Mouse (Mus musculus): Measurements from ENCODE around the gene Kif24.

The Kif24 gene

DNA sequence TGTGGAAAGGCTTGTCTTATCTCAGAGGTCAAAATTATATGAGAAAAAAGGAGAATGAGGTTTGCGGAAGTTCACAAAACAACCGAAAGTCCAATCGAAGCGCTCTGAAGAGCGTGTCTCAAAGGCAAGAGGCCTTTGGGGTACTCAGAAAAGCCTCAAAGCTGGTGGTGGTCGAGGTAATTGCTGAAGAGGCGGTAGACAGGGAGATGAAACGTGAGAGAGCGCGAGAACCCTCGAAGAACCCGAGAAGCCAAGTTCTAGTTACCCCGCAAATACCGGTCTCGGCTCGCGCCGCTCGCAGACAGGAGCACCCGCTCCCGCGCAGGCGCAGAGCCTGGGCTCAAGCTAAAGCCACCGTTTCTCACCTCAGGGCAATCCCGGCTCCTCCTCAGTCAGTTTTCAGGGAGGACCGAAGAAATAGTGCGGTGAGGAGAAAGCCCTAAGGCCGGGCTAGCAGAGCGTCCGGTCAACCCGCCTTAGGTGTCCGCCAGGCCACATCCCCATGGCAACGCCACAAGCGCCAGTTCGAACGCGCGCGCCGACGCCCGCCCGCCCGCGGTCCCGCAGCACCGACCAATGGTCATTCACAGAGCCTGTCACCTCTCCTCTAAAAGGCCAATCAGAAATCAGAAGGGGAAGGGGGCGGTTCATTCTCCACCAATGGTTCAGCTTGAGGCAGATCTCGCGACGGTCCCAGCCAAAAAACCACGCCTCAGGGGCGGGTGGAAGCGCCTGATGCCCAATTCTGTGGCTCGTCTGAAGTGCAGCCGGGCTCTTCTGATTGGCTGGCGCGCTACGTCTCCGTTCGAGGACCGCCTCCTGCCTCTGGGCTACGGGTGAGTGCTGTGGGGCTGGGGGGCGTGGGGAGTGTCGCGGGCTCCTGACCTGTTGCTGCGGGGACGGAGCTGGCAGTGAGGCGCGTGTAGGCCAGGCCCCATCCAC, at the start of gene Kif24, which contains the start of gene Nudt2:
Gene Kif24 (minus strand): TSS at position 543 of the 942 bp plus-strand sequence.
Gene Nudt2 (plus strand): TSS at position 807 of the 942 bp plus-strand sequence.
- peak; percentile 92 to 97 for DNase-seq (ENCODE audit: low spot score in 2 of 2)

GRCm38 (mm10) chr4:41513714-41514113, 49.0 kb upstream of the Kif24 start:
- no peak for DNase-seq (ENCODE audit: low spot score in 2 of 2)

DNA sequence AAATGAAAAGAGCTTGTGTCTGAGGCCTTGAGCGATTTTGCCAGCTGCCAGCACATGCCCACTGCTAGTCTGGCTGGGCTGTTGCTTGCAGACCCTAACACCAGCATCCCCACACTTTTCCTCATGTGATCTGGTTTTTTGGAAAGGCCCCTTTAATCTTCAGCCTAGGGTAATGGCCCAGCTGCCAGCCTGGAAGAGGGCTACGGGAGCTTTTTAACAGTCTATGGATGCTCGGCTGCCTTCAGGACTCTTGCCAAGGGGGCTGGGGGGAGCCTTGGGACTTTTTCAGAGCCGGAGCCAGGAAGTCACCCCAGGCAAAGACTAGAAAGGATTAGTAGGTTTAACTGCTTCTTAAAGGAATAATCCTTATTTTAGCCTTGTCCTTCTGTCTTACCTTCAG, 48.6 kb upstream of the Kif24 start:
- peak in 1 of 2 experiments; percentile 54 for DNase-seq (ENCODE audit: low spot score in 2 of 2)

GRCm38 (mm10) chr4:41507998-41508397, 43.3 kb upstream of the Kif24 start:
- DNase-seq (ENCODE audit: low spot score in 2 of 2): no peak

DNA sequence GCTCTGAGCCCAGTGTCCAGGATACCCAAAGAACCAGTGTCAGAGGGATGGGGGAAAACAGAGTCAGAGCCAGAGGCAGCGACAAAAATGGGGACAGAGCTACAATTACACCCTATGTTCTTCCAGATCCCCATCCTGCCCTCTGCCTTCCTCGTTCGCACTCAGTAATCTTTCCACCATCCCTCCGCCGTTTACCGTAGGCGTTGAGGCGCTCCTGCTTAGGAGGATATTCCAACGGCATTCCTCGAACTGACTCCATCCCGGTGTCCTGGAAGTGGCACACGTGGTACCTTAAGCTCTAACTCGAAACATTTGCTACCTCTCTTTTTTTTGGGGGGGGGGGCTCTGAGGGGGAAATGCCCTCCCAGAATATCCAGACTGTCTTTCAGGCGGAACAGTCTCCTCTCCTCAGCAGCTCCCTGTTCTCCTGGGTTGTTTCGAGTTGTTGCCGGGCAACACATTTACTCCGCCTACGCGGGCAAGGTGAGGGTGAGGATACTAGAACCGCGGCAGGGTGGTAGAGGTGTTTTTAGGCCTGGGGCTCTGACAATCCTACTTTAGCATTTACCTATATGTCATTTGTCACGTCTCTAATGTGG, 42.7 kb upstream of the Kif24 start:
- no peak for DNase-seq (ENCODE audit: low spot score in 2 of 2)

GRCm38 (mm10) chr4:41506906-41507305, 42.2 kb upstream of the Kif24 start:
- DNase-seq (ENCODE audit: low spot score in 2 of 2): peak; percentile 72 to 85

DNA sequence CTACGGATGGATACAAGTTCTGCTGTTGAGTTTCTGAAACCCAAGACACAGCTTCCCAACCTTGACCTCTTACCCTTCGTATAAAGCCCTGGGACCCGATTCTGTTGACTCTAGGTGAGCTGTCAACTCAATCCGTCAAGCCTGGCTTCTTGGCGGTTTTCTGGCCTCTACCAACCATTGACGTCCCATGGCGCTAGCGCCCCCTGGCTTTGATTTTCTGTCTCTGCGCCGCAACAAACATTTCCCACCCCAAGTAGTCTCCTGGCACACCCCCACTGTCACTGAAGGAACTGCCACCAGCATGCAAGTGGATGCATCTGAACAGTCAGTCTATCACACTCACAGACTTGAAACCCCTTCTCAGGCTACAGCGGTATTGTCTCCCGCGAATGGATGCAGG, 41.5 kb upstream of the Kif24 start:
- peak in 1 of 2 experiments; percentile 65 for DNase-seq (ENCODE audit: low spot score in 2 of 2)

- DNase-seq (ENCODE audit: low spot score in 2 of 2): no peak
These were observed 40.5 kb upstream of the Kif24 start for GRCm38 (mm10) chr4:41505131-41505551.

- DNase-seq (ENCODE audit: low spot score in 2 of 2): no peak
These were observed 39.6 kb upstream of the Kif24 start for GRCm38 (mm10) chr4:41504325-41504724.

DNA sequence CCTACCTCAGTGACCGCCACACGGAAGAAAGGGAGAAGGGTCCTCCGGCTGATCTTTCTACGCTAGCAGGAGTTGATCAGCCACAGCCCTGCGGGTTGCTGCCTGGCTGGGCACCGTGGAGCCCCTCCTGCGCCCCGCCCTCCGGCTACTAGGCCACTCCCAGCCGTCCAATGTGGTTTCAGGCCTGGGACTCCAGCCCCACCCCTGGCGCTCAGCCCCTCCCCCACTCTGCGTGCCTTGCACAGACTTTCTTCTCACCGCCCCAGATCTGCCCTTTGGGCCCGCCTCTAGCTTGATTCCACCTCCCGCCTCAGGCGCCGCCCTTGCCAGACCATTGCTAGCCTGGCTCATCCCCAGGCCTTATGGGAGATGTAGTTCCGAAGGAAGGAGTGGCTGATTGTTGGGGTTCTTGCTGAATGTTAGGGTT, 38.3 kb upstream of the Kif24 start, which contains the start of gene AI464131:
Gene AI464131 (minus strand): TSS at position 91 of the 427 bp plus-strand sequence.
- peak; percentile 95 to 97 for DNase-seq (ENCODE audit: low spot score in 2 of 2)

- DNase-seq (ENCODE audit: low spot score in 2 of 2): no peak
These were observed 37.7 kb upstream of the Kif24 start for GRCm38 (mm10) chr4:41502171-41502940.

DNA sequence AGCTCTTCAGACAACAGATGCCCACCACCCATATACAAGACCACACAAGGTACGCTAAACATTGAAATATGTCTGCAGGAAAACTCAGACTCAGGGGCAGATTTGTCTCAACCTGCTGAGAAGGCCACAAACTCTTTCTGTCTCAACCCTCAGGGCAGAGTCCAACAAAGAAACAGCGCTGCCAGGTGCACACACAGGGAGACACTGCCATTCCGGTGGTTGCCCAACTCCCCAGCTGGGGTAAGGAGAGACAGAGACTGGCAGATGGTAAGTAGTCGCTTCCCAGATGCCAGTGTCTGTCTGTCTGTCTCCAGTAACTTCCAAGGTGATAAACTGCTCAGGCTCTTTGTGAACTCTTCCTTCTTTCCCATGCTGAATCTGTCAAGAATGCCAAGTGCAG, 36.1 kb upstream of the Kif24 start:
- DNase-seq (ENCODE audit: low spot score in 2 of 2): no peak

DNA sequence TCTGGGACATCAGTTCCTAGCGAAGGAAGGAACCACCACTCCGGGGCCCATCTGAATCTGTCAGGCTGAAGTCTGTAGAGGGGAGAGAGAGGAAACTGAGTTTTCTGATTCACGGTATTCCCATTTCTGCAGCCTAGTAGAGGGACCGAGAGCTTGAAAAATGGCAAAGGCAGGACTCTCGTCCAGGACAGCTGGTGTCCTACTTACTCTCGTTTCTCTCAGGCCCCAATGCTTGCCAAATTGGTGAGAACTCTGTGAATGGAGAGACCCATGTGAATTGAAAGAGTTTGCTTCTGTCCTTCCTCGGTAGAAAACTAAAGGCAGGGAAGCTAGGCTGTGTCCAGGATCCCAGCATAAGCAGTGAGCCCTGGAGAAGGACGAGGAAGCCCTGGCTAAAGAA, 34.9 kb upstream of the Kif24 start:
- DNase-seq (ENCODE audit: low spot score in 2 of 2): no peak

GRCm38 (mm10) chr4:41498921-41499391, 34.3 kb upstream of the Kif24 start:
- DNase-seq (ENCODE audit: low spot score in 2 of 2): no peak

GRCm38 (mm10) chr4:41497995-41498845, 33.5 kb upstream of the Kif24 start:
- no peak for DNase-seq (ENCODE audit: low spot score in 2 of 2)

DNA sequence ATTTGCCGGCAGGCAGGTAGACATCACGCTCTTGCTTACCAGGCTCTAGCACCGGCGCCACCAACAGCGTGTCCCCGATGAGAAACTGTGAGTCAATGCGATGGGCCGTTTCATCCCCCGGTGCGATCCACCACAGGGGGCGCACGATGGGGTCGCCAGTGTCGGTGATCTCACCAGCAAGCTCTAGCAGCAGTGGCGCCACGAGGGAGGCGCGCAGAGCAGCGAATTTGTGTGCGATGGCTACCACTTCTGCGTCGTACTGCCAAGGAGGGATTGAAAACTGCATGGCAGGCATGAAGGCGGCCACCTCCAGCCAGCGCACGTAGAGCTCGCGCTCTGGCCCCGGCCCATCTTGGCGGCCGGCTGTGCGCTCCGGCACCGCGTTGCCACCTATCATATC, 32.9 kb upstream of the Kif24 start:
- peak in 1 of 2 experiments; percentile 52 for DNase-seq (ENCODE audit: low spot score in 2 of 2)

DNA sequence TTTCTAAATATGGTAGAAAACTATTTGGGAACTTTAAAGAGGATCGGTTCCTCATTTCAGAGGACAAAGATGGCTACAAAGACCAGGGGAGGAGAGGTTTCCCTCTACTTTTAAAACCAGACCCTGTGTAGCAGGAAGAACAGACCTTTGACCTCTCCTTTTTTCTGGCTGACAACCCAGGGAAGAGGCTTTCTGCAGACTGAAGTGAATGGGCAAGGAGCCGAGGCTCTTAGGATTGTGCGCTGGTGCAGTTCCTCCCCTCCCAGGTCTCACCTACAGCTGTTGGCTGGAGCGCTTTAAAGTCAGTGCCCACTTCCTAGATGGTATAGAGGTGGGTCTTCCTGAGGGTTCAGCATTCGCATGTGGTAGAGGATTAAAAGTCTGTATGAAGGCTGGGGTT, 32.4 kb upstream of the Kif24 start:
- no peak for DNase-seq (ENCODE audit: low spot score in 2 of 2)

DNA sequence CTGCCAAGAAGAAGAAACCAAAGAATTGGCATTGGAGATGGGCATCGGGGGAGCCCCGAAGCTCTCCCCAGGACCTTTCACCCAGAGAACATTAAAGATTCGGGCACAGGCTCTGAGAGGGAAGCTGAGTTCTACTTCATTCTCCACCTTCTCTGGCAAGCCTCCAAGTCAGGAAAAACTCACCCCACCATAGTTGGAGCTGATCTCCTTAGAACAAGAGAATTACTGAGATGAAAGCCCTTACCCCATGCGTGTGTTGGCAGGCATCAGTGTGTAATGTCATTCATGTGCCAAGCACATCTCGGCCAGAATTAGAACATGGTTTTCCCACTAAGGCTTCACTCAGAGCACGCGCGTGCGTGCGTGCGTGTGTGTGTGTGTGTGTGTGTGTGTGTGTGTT, 31.2 kb upstream of the Kif24 start:
- peak in 1 of 2 experiments; percentile 46 for DNase-seq (ENCODE audit: low spot score in 2 of 2)

- DNase-seq (ENCODE audit: low spot score in 2 of 2): no peak
These were observed 30.4 kb upstream of the Kif24 start for GRCm38 (mm10) chr4:41495076-41495475.

GRCm38 (mm10) chr4:41494378-41494777, 29.7 kb upstream of the Kif24 start:
- DNase-seq (ENCODE audit: low spot score in 2 of 2): no peak

Measured in cerebellum, postnatal 4 days (tissue).